Mouse (Mus musculus): ENCODE results near the gene Arl8a. TPM values are rescaled to one million over a fixed set of nuclear protein-coding genes. Genes with fewer than 3 reads are reported as not detected.
"Not testable (repeated sequence)": the region's sequence is repeated elsewhere in the genome, so short reads cannot be mapped to it uniquely, and the experiment has no call there.

Arl8a gene
- total and polyA plus RNA-seq, 3 experiments, result 43.2 to 62.2 (median 59.4) TPM

GRCm38 (mm10) chr1:135169556-135170224 lies 23.1 kb downstream of the Arl8a start:
- peak; percentile 77 for DNase-seq

DNA sequence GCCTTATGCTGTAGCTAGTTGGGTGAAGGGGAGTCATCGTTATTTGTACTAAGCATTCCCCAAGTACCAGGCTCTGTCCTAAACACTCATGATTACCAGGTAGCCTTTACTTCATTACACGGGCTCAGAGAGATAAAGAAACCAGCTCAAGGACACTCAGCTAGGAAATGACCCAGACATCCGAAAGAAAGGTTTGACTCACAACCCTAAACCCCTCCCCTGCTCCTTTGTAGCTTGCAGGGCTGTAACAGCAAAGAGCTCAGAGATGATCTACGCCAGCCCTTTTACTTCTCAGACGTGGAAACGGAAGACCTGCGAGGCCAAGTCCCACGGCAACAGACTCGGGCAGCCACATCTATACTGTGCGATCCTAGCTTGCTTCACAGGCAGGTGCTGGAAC lies 23.7 kb downstream of the Arl8a start:
- peak; percentile 75 for DNase-seq

- no peak for DNase-seq
Observed at GRCm38 (mm10) chr1:135171202-135171601, 24.6 kb downstream of the Arl8a start.

GRCm38 (mm10) chr1:135171984-135172383 lies 25.4 kb downstream of the Arl8a start:
- DNase-seq, result peak; percentile 77

- no peak for DNase-seq
Observed at GRCm38 (mm10) chr1:135173311-135173710, 26.7 kb downstream of the Arl8a start.

DNA sequence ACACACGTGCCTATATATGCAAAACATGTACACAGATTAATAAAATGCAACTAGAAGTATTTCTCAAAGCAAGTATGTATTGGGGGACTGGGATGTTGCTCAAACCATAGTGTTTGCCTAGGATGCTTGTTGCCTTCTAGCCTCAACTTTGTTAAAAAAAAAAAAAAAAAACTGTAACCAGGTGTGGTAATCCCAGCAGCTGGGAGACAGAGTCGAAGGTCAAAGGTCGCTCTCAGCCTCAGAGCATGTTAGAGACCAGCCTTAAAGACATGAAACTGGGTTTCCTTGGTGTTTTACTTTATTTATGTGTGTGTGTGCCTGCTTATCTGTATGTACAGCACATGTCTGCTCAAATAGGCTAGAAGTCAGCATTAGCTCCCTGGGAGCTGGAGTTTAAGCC lies 28.6 kb downstream of the Arl8a start:
- no peak for DNase-seq

DNA sequence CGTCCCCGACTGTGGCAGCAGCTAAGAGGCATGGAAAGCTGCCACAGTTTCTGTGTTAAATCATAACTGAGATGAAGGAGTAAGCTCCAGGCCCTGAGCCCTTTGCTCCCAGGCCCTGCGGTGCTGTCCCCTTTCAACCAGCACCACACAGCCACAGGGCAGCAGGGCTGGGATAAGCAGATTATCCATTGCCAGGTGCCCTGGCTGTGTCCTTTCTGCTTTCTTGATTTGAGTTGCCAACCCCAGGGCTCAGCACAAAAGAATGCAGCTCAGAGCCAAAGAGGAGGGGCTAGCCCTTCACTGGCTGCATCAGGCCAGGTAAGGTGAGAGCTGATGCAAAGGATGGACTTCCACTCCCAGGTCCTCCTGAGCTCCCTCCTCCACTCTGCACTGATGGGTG lies 31.1 kb downstream of the Arl8a start:
- DNase-seq, result no peak

DNA sequence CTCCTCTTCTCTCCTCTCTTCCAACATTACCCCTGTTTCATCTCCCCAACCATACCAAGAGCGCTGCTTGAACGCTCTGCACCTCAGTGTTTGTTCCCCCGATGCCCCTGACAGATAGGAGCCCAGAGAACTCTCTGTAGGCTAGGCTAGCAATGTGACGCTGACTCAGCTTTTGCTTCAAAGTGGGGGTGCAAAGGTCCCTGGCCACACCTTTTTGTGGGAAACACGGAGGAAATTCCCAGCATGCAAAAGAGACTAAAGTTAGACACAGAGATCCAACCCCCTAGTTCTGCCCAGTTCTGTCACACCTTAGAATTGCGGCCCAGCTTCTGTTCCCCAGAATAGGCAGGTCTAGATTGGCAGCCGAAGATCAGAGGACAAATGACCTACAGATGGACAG lies 32.2 kb downstream of the Arl8a start:
- DNase-seq, result no peak

- DNase-seq, result no peak
Observed at GRCm38 (mm10) chr1:135180830-135181229, 34.2 kb downstream of the Arl8a start.

DNA sequence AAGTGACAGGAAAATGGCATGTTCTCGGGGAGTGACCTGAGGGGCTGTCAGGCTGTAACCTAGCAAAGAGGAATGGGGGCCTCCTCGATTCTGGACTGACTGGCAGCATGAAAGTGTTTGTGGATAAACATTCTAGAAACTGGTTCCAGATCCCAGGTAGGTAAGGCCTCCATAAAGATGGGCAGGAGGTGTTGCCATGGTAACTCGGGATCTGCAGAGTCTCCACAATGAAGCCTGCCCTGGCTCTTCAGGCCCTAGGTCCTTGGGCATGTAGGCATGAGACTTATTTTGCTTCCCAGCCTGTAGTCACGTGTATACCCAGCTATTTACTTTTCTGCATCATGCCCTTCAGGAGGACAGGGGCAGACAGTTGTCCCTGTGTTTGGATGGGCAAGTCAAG lies 34.7 kb downstream of the Arl8a start:
- no peak for DNase-seq

DNA sequence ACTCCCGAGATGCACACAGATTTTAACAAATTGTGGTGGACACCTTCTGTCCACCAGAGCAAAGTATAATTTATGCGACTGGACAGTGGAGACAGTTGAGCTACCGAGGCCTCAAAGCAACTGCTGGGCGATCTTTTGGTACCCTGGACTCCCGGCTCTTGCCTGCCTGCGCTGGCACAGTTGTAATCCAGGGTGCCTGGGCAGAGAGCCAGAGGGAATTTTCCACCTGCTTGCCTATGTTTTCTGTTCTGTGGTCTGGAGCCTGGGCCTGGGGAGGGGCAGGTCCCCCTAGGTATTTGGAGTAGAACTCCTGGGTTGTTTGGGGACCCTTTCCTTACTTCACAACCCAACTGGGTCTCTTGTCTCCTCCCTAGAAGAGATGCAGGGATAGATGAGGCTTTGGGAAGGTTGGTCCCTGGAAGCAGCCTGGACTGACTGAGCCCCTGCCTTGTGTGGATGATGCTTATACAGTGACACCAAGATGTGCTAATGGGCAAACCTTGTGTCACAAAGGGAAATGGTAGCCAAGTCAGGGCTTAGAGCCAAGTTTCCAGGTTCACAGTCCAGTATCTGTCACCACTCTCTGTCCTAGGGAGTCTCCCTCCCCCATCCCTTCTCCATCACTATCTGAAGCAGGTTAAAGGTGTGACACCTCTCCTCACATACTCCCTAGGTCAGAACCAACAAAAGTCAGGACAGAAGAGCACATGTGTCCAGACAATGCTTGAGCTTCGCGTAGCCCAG lies 35.4 kb downstream of the Arl8a start:
- peak; percentile 63 for DNase-seq

DNA sequence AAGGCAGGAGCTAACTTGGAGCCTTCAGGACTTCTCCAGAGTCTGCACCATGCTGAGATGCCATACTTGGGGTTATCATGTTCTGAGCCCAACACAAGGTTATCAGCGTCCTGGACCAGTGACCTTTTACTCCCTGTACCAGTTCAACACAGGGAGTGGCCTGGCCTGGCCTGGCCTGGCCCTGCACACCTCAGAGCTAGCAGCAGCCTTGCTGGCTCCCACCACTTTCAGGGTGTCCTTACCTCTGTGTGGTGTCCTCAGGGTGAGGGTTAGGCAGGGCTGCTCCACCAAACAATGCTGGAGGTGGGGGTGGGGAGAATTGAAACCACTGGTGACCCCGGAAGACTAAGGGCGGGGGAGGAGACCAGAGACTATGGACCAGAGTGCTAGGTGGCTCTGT lies 36.4 kb downstream of the Arl8a start:
- no peak for DNase-seq

DNA sequence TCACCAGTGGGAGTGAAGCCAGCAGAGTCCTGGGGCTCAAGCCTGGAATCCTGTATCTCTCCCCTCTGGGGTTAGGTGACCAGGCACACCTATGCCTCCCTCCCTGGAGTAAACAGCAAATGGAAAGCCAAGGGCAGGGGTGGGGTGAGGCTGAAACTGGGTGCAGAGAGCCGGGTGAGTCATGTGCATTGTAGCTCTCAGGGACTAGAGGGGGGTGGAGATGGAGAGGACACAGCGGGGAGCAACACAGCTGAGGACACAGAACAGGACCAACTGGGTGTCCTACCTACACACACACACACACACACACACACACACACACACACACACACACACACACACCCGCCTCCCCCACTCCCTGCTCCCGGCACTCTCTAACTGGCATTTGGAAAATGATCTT lies 36.8 kb downstream of the Arl8a start:
- peak; percentile 77 for DNase-seq

DNA sequence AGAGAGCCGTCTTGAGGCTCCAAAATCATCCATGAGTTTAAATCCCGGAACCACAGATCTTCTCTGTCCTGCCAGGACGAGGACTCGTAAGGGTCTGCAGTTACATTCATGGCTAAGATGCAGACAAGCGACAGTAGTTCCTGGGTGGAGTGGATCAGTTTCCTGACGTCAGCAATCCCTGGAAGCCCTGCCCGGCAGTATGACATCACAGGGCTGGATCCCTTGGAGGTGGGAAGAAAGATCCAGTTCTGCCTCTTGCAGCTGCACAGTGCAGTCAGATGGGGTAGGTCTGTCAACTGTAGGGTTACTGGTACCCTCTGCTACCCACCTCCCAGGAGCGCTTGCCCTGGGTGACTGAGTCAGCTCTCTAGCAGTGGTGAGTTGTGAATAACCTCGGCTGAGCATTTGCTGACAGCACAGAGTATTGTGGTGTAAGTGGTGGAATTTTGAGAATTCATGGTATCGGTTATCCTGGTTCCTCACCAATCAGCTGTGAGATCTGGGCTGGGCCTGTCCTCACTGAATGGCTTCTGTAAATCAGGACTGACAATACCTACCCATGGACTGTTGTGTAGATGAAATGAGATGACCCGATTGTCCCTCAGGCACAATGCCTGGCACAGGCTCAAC lies 37.4 kb downstream of the Arl8a start:
- no peak for DNase-seq

DNA sequence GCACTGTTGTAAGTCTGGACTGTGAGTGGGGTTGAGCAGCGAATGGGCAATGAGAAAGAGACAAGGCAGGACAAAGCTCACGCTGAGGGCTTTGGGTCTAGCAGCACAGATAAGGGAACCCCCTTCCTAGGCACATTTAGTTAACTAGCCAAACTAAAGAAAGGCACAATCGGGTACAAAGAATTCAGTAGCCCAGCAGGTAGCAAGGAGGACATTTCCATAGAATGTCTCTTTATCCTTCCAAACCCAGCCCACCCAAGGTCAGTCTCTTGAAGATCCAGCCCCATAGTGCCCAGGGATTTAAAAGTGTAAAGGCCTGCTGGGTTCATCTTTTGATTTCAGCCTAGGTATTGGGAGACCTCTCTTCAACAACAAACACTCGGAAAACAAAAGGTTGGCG lies 39.3 kb downstream of the Arl8a start:
- DNase-seq, result no peak

DNA sequence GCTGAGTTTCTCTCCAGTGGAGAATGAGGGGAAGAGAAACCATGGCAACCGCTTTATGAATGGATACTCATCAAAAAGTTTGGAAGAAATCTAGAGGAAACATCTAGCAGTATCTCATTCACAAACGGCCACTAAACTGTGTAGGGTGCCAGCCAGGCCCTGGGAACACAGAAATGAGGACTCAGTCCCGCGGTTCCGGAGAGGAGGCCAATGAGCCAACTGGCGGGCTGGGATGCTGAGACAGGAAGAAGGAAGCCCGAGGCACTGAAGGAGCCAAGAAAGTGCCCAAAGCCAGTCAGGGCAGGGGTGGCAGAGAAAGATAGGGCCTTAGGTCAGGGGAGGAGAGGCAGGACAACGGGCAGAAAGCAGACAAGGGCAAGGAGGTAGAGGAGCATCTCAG lies 39.8 kb downstream of the Arl8a start:
- no peak for DNase-seq

- DNase-seq, result not testable (repeated sequence)
Observed at GRCm38 (mm10) chr1:135187016-135187415, 40.4 kb downstream of the Arl8a start.

DNA sequence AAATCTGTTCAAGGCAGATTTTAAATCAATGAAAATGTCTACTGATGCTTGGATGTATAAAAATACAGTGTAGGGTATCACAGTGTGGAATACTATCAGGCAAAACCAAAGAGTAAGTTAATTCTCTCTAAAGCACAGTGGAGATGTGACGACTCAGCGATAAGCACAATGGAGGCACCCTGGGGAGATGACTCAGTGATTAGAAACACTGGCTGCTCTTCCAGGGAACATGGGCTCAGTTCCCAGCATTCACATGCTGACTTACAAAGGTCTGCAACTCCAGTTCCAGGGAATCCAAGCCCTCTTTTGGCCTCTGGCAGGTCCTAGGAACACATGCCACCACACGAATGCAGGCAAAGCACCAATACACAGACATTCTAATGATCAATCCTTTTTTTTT lies 41.6 kb downstream of the Arl8a start:
- DNase-seq, result peak; percentile 58

- no peak for DNase-seq
Observed at GRCm38 (mm10) chr1:135189186-135189585, 42.6 kb downstream of the Arl8a start.

DNA sequence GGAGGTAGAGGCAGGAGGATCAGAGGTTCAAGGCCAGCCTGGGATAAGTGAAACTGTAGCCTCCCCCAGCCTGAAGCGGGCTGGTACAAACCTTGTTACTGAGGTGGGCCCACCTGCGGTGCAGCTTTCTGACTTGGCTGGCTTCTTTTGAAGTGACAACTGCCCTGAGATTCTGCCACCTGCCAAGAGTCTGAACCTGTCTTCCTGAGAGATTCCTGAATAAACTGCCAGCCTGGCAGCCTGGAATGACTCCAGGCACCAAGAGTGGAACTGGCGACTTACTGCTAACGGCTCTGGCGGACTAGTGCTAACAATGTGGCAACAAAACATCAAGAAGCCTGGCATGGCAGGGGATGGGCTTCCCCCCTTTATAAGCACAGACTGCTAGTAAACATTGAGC lies 47.7 kb downstream of the Arl8a start:
- not testable (repeated sequence) for DNase-seq

DNA sequence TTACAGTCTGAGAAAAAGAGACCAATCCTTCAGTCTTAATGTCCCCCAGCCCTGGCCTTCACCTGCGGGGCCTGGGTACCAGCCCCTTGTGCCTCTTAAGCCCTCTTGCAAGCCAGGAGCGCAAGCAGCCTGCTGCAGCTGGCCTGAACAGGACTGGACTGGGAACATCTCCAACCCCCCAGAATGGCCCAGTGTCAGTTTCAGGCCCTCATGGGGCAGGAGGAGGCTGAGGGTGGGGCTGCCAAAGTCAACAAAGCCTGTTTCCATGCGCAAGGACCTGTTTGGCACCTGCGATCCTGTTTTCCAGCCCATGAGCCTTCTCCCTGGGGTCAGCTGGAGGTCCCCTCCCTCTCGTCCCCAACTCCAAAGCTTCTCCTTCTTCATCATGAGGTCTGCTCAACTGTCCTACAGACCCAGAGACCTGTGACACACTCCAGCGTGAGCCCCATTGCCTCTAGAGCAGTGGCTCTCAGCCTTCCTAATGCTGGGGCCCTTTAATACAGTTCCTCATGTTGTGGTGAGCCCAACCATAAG lies 49.4 kb downstream of the Arl8a start:
- DNase-seq, result peak; percentile 45

DNA sequence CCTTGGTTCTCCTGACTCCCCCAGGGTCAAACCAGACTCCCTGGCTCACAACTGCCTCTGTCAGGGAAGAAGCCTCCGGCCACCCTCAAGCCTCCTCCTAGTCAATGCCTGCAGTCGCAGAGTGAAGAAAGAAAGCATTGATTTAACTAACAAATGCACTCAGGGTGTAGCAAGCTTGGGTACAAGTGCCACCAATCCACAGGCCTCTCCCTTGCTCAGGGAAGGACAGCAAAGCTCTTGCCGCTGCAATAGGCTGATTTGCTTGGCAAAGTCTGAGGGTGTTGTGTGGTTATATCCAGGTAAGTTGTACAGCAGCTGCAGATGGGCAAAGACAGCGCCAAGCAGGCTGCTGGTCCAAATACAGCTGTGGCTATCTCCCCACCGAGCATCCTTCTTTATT lies 51.8 kb downstream of the Arl8a start:
- no peak for DNase-seq
